Mouse (Mus musculus) liver, adult (tissue): ENCODE data around the gene Nudc.

ENCODE experiments used
- GATA4 ChIP-seq: IDR thresholded peaks from 2 replicates; pipeline ENCODE4 v1.6.1; 2014; ENCODE audit warnings: mild to moderate bottlenecking, low read length; ENCODE audit not compliant: insufficient replicate concordance

The Nudc gene

DNA sequence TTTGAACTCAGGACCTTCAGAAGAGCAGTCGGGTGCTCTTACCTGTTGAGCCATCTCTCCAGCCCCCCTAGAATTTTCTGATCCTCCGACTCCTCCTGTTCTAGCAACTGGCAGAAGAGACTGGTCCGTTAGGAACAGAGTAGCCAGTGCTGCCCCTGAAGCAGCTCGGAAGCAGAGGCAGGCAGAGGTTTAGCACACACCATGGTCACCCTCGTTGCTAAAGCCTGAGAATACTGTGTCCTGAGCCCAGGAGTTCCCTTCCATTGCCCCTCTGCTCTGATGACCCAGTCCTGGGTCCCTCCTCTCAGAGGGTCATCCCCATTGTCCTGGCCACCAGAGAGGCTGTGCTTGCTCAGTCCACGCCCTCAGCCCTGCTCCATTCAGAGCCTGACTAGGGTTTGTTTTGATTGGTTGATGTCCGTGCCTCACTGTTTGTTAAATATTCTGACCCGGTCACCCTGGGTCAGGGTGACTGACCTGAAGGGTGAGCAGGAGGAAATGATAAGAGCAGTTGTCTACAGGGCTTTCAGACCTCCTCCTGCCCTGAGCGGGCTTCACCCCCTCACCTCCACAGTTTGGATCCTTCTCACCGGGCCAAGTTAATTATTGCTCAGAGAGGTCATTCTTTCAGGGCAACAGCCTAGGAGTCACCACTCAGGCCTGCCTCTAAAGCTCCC is 11.4 kb upstream of the Nudc start:
- peak; percentile 98 for TF ChIP-seq GATA4

- TF ChIP-seq GATA4: no peak
Observed at GRCm38 (mm10) chr4:133553448-133554330, 7.9 kb upstream of the Nudc start.

- peak; percentile 89; the same call in 1 of the 2 replicates for TF ChIP-seq GATA4
Observed at GRCm38 (mm10) chr4:133552768-133553447, 7.1 kb upstream of the Nudc start, which contains the start of gene Nr0b2. Nr0b2 (plus strand) TSS chr4:133553376.

DNA sequence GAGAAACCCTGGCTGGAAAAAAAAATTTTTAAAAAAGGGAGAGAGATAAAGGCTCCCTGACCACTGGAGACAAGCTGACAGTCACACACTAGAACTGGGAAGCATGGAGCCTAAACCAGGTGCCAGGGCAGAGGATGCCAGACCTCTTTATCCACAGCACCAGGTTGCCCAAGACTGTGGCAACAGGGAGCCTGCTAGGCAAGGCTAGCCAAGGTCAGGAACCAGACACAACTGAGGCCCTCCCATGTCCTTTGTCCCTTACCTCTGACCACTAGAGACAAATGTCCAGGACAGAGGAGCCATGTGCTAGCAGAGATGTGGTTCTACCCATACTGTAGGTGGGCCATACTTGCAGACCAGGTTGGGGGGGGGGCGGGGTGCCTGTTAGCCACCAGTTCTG is 6.2 kb upstream of the Nudc start:
- TF ChIP-seq GATA4: no peak

DNA sequence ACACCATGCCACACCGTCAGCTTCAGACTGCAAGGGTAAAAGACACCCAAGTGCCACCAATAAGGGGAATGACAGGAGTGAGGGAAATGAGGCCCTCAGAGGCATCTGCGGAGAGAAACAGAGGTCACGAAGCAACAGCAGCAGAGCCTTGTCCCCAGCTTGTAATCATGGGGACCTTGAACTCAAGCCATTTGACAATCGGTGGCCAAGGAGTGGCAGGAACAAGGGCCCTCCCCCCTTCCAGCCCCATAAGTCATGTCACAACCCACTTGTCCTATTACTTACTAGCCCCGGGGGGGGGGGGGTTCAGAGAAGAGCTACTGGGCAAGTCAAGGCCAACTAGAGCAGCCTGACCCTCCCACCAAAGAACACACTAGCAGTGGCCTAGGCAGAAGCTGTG is 9.1 kb downstream of the Nudc start:
- no peak for TF ChIP-seq GATA4

DNA sequence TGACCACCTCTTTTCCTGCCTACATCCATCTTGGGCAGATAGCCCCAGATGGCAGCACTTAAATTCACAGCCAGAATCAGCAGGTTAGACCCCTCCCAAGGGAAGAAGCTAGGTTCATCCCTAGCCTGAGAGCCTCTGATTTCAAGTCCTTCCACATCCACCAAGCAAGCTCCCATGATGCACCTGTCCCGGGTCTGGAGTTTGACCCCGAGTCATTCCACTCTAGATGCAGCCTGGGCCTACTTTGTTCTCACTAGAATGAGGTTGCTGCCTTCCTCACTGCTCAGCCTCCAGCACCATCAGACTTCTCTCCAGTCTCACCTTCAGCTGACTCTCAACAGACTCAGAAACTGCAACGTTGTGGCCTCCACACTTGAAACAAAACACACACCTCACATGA is 9.7 kb downstream of the Nudc start:
- no peak for TF ChIP-seq GATA4

- no peak for TF ChIP-seq GATA4
Observed at GRCm38 (mm10) chr4:133532777-133533176, 13.0 kb downstream of the Nudc start.

DNA sequence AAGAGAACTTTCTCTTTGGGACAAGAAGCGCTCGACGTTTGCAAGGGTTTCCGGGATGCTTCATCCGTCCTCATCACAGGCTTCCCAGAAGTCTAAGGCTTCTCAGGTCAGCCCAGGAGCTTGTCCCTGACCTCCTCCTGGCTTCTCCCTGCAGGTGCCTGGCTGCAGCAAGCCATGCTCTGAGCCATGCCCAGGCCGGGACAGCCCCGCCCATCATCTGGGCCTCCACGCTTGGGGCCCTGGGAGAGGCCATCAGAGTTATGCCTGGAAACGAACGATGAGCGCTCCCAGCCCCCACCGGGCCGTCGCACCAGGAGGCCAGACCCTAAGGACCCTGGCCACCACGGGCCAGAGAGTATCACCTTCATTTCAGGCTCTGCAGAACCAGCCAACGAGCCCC is 18.0 kb downstream of the Nudc start:
- TF ChIP-seq GATA4: no peak

DNA sequence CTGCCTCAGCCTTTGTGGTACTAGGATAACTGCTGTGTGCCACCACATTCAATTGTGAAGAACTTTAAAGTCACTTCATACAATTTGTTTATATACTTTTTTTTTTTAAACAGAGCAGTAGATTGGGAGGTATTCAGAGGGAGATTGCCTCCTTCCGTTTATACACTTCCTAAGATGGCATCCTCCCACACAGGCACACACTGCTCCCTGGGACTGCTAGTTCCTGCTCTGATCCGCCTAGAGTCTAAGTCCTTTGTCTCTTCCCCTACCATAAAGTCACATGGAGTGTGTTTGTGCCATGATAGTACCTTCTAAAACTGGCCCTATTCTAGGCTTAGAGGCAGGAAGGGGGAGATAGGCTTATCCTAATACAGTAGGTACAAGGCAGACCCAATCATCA is 24.3 kb downstream of the Nudc start:
- TF ChIP-seq GATA4: no peak

GRCm38 (mm10) chr4:133519369-133519665 is 26.5 kb downstream of the Nudc start:
- no peak for TF ChIP-seq GATA4

- no peak for TF ChIP-seq GATA4
Observed at GRCm38 (mm10) chr4:133518601-133519368, 27.0 kb downstream of the Nudc start, which contains the start of gene Kdf1. Kdf1 (plus strand) TSS chr4:133518963.

- TF ChIP-seq GATA4: no peak
Observed at GRCm38 (mm10) chr4:133512972-133513371, 32.8 kb downstream of the Nudc start.

- no peak for TF ChIP-seq GATA4
Observed at GRCm38 (mm10) chr4:133511050-133511449, 34.7 kb downstream of the Nudc start.

GRCm38 (mm10) chr4:133508990-133509389 is 36.8 kb downstream of the Nudc start:
- no peak for TF ChIP-seq GATA4

GRCm38 (mm10) chr4:133506573-133506972 is 39.2 kb downstream of the Nudc start:
- TF ChIP-seq GATA4: no peak
